Mouse (Mus musculus) erythroblast, embryonic 14.5 days (primary cell): ENCODE results near the gene Pla2g15.

ENCODE experiments used
- GATA1 ChIP-seq: IDR thresholded peaks from 2 replicates; pipeline ENCODE4 v1.6.1; 2012; ENCODE audit warnings: low read length, inconsistent platforms, mixed read lengths
- TAL1 ChIP-seq: IDR thresholded peaks from 3 replicates; pipeline ENCODE4 v1.6.1; 2012; ENCODE audit warnings: low read length, inconsistent platforms, mixed read lengths

GRCm38 (mm10) chr8:106213959-106214358 lies 63.8 kb downstream of the Pla2g15 start:
- TF ChIP-seq GATA1 (no peak), TAL1 (no peak)
